Mouse (Mus musculus) heart, adult 2 months (tissue): Measurements from ENCODE around the gene Trpv2. TPM values are rescaled to one million over a fixed set of nuclear protein-coding genes. Genes with fewer than 3 reads are reported as not detected.

Experiments
- DNase-seq, 2 experiments: peaks; one replicate each; pipeline ENCODE4 v3.0.0; 2021
- H3K27ac ChIP-seq: fragments of 200-600 bp; 2 replicates; pipeline ENCODE4 v1.8.1; 2022
- H3K27me3 ChIP-seq: fragments of 200-500 bp; 2 replicates; pipeline ENCODE4 v1.6.1; 2012; ENCODE audit warnings: mild to moderate bottlenecking, low read length, inconsistent platforms, mixed read lengths; ENCODE audit not compliant: control insufficient read depth, insufficient read depth
- H3K36me3 ChIP-seq: fragments of 200-500 bp; 2 replicates; pipeline ENCODE4 v1.6.1; 2012; ENCODE audit warnings: low read length, inconsistent platforms; ENCODE audit not compliant: control insufficient read depth, insufficient read depth
- H3K4me1 ChIP-seq: fragments of 200-500 bp; 2 replicates; pipeline ENCODE4 v1.6.1; 2011; ENCODE audit warnings: low read length; ENCODE audit not compliant: control insufficient read depth, insufficient read depth
- H3K4me3 ChIP-seq: fragments of 200-600 bp; 2 replicates; pipeline ENCODE4 v1.8.1; 2022
- H3K79me2 ChIP-seq: fragments of 200-500 bp; replicated peaks from 2 replicates; pipeline ENCODE4 v1.6.1; 2012; ENCODE audit warnings: mild to moderate bottlenecking, inconsistent platforms, low read length, moderate library complexity, mixed read lengths; ENCODE audit not compliant: control insufficient read depth, insufficient read depth
- H3K9ac ChIP-seq: fragments of 200-500 bp; 2 replicates; pipeline ENCODE4 v1.6.1; 2012; ENCODE audit warnings: low read depth, mild to moderate bottlenecking, control low read depth, inconsistent platforms, low read length, mixed read lengths
- CTCF ChIP-seq: fragments of 200-600 bp; IDR thresholded peaks from 2 replicates; pipeline ENCODE4 v1.8.1; 2022; ENCODE audit warnings: antibody characterized with exemption, mild to moderate bottlenecking, moderate library complexity
- EP300 ChIP-seq: fragments of 200-500 bp; IDR thresholded peaks from 2 replicates; pipeline ENCODE4 v1.6.1; 2011; ENCODE audit warnings: low read depth, low read length, control low read depth; ENCODE audit not compliant: insufficient read depth
- POLR2A ChIP-seq: fragments of 200-500 bp; IDR thresholded peaks from 2 replicates; pipeline ENCODE4 v1.6.1; 2011; ENCODE audit warnings: mild to moderate bottlenecking, low read depth, low read length, control low read depth; ENCODE audit not compliant: insufficient read depth
- WGBS: fragments of 180-500 bp; shearing (Covaris S2); methylation state at CpG from one replicate; pipeline ENCODE4 v1.1.7; 2018; 5-methylcytosine and 5-hydroxymethylcytosine counted together
- intact Hi-C: fragments of 180-260 bp; cut with DNase I; formaldehyde crosslinking; loops from one replicate; pipeline ENCODE4 v1.15.1; 2025
- polyA plus RNA-seq: library from polyadenylated mRNA; depleted of rRNA; stranded (reverse); fragments of >200 nt; gene quantifications from 2 replicates; pipeline ENCODE4 v1.2.3, GENCODE M21; 2012
- total RNA-seq, 2 experiments: library from RNA; stranded (reverse); gene quantifications; 2 replicates each; pipeline ENCODE4 v1.2.3; 2021

The Trpv2 gene
- total and polyA plus RNA-seq, 3 experiments, result 2.6 to 4.6 (median 3.5) TPM

DNA sequence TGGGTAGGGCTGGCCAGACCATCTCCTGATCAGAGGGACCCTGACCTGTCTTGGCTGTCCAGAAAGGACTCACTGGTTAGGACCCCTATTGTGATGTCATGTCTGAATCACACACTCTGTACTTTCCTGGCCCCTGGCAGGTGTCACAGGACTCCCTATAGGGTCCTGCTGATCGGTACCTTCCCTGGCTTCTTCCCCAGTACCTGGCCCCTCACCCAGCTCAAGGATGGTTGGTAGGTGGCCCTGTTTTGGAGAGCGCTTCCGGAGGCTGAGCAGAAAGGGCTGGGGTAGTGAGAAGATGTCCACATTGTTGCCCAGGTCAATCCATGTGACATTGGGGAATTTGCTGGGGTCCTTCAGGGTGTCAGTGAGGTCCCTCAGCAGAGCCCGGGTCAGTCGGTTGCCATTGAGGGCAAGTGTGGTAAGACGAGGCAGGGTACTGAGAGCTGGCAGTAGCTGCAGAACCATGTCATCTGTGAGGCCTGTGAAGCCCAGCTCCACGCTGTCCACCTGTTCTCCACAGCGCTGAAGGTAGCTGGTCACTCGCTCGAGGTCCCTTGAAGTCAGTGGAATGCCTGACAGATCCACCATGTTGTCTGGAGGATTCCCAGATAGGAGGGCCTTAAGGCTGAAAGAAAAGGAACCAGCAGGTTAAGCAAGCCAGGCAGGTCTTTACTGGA is 31.5 kb downstream of the Trpv2 start:
- H3K4me3 ChIP-seq, result no peak overlapping the region
- H3K36me3 ChIP-seq, result peaks cover 13% of the 10 kb centered on the region
- no peak overlapping the region for H3K9ac ChIP-seq
- intact Hi-C loops, result loop anchor here (10.0 kb wide), 1 partner anchor 269 kb away; the partner anchor contains the start of gene Tvp23b
- WGBS, result 69% methylated on average over 10 of the region's 10 CpGs
- H3K27ac ChIP-seq, result no peak overlapping the region
- TF ChIP-seq POLR2A, result 0 out of 2 replicates have a peak, but pooled peaks have one; percentile 28
- no peak for TF ChIP-seq CTCF
- TF ChIP-seq EP300, result no peak
- no peak for DNase-seq
- H3K27me3 ChIP-seq, result no peaks in the 10 kb centered on the region
- H3K4me1 ChIP-seq, result peaks cover 3% of the 10 kb centered on the region
- H3K79me2 ChIP-seq, result no peaks in the 10 kb centered on the region; the same call in 1 of the 2 replicates

DNA sequence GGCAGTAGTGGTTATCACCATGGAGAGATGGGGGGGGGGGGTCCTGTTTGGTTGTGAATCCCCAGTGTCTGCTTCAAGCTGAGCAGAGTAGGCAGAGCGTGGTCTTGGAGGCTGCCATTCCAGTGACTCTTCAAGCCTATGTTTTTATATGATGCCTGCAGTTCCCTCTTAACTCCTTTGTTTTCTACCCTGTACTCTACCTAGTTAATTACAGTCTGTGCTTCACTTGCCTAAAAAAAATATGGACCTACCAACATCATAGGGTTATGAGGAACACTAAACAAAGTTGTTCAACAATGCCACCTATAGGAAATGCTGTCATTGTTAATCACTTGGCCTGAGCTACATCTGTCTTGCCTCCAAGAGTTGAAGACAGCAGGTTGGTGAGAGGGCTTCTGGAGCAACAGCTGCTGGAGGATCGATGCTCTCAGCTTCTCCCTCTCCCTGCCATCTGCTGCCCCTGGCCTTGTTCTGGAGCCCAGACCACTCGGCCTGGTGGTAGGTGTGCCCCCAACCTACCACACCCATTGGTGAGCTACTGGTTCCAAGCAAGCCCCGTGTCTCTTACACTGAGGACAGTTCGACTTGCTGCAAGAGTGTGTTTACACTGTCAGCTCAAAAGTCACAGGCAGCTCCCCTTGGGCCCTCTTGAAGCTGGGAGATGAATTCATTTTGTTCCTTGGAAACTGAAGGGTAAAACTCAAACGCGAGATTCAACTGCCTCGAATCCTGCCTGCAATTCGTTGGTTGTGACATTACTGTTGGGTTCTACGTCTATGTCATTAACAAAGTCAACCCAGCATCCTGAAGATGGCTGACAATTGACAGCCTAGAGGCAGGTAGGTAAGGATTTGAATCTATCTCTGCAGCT is 32.2 kb downstream of the Trpv2 start:
- H3K9ac ChIP-seq, result no peak overlapping the region
- H3K4me1 ChIP-seq, result peaks cover 3% of the 10 kb centered on the region
- H3K4me3 ChIP-seq, result no peak overlapping the region
- H3K27ac ChIP-seq, result no peak overlapping the region
- TF ChIP-seq POLR2A (0 out of 2 replicates have a peak, but pooled peaks have one; percentile 18), CTCF (no peak), EP300 (no peak)
- no peaks in the 10 kb centered on the region; the same call in 1 of the 2 replicates for H3K79me2 ChIP-seq
- no peaks in the 10 kb centered on the region for H3K27me3 ChIP-seq
- intact Hi-C loops, result loop anchor here (10.0 kb wide), 1 partner anchor 268 kb away; the partner anchor contains the start of gene Tvp23b
- WGBS, result 64% methylated on average over 10 of the region's 10 CpGs
- DNase-seq, result no peak
- peaks cover 13% of the 10 kb centered on the region for H3K36me3 ChIP-seq

DNA sequence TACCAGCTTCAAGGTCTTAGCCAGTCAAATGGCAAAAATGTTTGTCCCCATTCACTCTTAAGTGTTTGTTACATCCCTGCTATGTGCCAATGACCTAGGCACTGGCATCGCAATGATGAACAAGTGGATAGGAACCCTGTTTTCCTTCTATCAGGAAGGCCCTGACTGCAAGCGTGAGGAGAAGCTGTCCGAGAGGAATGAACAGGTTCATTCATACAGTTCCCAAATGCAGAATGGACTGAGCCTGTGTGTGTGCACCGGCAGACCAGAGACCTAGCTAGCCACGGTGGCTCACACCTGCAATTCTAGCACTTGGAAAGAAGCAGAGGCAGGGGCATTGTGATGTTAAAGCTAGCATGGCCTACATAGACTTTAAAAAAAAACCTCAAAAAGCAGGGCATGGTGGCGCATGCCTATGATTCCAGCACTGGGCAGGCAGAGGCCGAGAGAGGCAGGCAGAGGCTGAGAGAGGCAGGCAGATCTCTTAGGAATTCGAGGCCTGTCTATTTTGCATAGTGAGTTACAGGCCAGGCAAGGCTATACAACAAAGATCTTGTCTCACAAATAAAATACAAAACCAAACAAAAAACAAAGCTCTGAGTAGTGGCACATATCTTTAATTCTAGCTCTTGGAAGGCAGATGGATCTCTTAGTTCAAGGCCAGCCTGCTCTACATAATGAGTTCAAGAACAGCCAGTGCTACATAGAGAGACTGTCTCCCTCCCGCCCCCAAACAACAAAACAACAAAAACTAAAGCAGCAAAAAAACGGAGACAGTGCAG is 33.1 kb downstream of the Trpv2 start:
- Histone ChIP-seq H3K27me3 (no peaks in the 10 kb centered on the region), H3K36me3 (peaks cover 13% of the 10 kb centered on the region), H3K9ac (no peak overlapping the region), H3K79me2 (no peaks in the 10 kb centered on the region; the same call in 1 of the 2 replicates), H3K4me3 (no peak overlapping the region), H3K4me1 (peaks cover 3% of the 10 kb centered on the region), H3K27ac (no peak overlapping the region)
- intact Hi-C loops, result loop anchor here (10.0 kb wide), 1 partner anchor 267 kb away; the partner anchor contains the start of gene Tvp23b
- WGBS, result 65% methylated on average over 10 of the region's 10 CpGs
- TF ChIP-seq CTCF (no peak), EP300 (no peak), POLR2A (no peak)
- no peak for DNase-seq

DNA sequence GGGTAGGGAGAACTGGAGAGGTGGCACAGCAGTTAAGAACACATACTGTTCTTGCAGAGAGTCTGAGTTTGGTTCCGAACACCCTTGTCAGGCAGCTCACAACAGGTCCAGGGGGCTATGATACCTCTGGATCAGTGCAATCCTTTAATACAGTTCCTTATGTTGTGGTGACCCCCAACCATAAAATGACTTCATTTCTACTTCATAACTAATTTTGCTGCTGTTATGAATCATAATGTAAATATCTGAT is 33.6 kb downstream of the Trpv2 start:
- Histone ChIP-seq H3K36me3 (peaks cover 13% of the 10 kb centered on the region), H3K79me2 (no peaks in the 10 kb centered on the region; the same call in 1 of the 2 replicates), H3K4me3 (no peak overlapping the region), H3K9ac (no peak overlapping the region), H3K27me3 (no peaks in the 10 kb centered on the region), H3K27ac (no peak overlapping the region), H3K4me1 (peaks cover 3% of the 10 kb centered on the region)
- TF ChIP-seq POLR2A (no peak), EP300 (no peak), CTCF (no peak)
- intact Hi-C loops, result loop anchor here (10.0 kb wide), 1 partner anchor 267 kb away; the partner anchor contains the start of gene Tvp23b
- no peak for DNase-seq
- WGBS, result 97% methylated on average over 1 of the region's 1 CpGs

DNA sequence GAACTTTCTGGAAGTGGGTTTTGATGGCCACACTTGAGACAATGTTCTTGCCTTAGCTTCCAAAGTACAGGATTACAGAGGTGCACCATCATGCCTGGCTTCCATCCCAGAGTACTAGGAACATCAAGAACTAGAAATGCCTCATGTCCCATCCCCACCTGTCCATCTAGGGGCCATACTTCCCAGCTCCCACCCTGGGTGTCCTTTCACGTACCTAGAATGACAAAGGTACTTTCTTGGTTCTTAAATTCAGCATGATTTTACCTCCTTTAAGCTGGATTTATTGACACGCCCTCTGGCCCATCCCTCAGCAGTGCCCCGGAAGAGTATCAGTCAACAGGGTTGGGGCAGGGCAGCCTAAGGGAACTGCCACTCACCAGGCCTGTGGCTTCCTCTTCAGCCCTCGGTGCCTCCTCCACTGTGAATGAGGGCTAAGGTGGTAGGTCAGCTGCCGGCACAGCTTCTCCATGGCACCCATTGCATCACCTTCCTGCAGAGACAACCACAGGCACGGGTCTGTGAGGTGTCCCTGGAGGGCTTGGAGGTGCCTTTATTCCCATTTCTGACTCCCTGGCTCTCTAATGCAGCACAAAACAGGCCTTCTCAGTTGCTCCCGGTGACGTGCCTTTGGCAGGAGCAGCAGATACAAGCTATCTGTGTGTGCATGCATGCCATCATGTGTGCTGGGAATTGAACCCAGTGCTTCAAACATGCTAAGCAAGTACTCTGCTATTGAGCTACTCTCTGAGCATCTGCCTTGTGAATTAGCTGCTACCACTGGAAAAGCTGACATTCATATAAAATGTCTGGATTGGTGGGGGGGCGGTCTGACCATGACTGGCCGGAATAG is 34.8 kb downstream of the Trpv2 start:
- Histone ChIP-seq H3K9ac (no peak overlapping the region), H3K27me3 (no peaks in the 10 kb centered on the region), H3K79me2 (no peaks in the 10 kb centered on the region), H3K36me3 (peaks cover 10% of the 10 kb centered on the region), H3K4me3 (no peak overlapping the region), H3K27ac (no peak overlapping the region), H3K4me1 (peaks cover 4% of the 10 kb centered on the region)
- no peak for DNase-seq
- intact Hi-C loops, result loop anchor here (10.0 kb wide), 1 partner anchor 266 kb away; the partner anchor contains the start of gene Tvp23b
- no peak for TF ChIP-seq EP300
- TF ChIP-seq POLR2A, result no peak
- TF ChIP-seq CTCF, result no peak
- 73% methylated on average over 10 of the region's 10 CpGs for WGBS
